Mouse (Mus musculus) cerebellum, postnatal 14 days (tissue): Measurements from ENCODE around the gene Scgb1b17.
"Not testable (repeated sequence)": the region's sequence is repeated elsewhere in the genome, so short reads cannot be mapped to it uniquely, and the experiment has no call there.

Source experiments
- DNase-seq, 2 experiments: peaks; one replicate each; pipeline ENCODE4 v3.0.0; 2021; ENCODE audit warnings: mixed read lengths in 2 of 2

Gene Scgb1b17

GRCm38 (mm10) chr7:33063149-33063548 lies at the start of gene Scgb1b17:
Gene Scgb1b17, plus strand, starts transcription at chr7:33063449.
- DNase-seq, result not testable (repeated sequence)

- DNase-seq, result not testable (repeated sequence)
Observed at GRCm38 (mm10) chr7:33056461-33056860, 6.8 kb upstream of the Scgb1b17 start, which contains the start of gene Scgb2b17. Gene Scgb2b17, minus strand, starts transcription at chr7:33056561.
